Mouse (Mus musculus) forebrain, embryonic 16.5 days (tissue): ENCODE results near the gene Naa15. TPM values are rescaled to one million over a fixed set of nuclear protein-coding genes. Genes with fewer than 3 reads are reported as not detected.

Experiments
- ATAC-seq: fragments of 200-750 bp; cut with Nextera tagmentation; 2 replicates; pipeline ENCODE4 v1.8.0; 2017; ENCODE audit warnings: mild to moderate bottlenecking, moderate library complexity
- H3K27ac ChIP-seq: fragments of 300-500 bp; sonication (generic); 2 replicates; pipeline ENCODE4 v1.5.1; 2014; ENCODE audit warnings: low read length, control low read depth
- H3K27me3 ChIP-seq: fragments of 300-500 bp; sonication (generic); replicated peaks from 2 replicates; pipeline ENCODE4 v1.6.1; 2014; ENCODE audit warnings: low read length; ENCODE audit not compliant: control insufficient read depth, insufficient read depth
- H3K36me3 ChIP-seq: fragments of 300-500 bp; sonication (generic); 2 replicates; pipeline ENCODE4 v1.6.1; 2014; ENCODE audit not compliant: control insufficient read depth, insufficient read depth
- H3K4me1 ChIP-seq: fragments of 300-500 bp; sonication (generic); replicated peaks from 2 replicates; pipeline ENCODE4 v1.6.1; 2014; ENCODE audit warnings: low read length; ENCODE audit not compliant: control insufficient read depth, insufficient read depth
- H3K4me2 ChIP-seq: fragments of 300-500 bp; sonication (generic); 2 replicates; pipeline ENCODE4 v1.6.1; 2014; ENCODE audit warnings: mild to moderate bottlenecking, low read length, control low read depth
- H3K4me3 ChIP-seq: fragments of 300-500 bp; sonication (generic); replicated peaks from 2 replicates; pipeline ENCODE4 v1.5.1; 2014; ENCODE audit warnings: mild to moderate bottlenecking, low read length, control low read depth
- H3K9ac ChIP-seq: fragments of 300-500 bp; sonication (generic); replicated peaks from 2 replicates; pipeline ENCODE4 v1.6.1; 2014; ENCODE audit warnings: low read depth, low read length, control low read depth
- H3K9me3 ChIP-seq: fragments of 300-500 bp; sonication (generic); 2 replicates; pipeline ENCODE4 v1.6.1; 2016; ENCODE audit warnings: low read length; ENCODE audit not compliant: control insufficient read depth
- WGBS: fragments of 180-500 bp; shearing (Covaris S2); extraction: QIAGEN DNeasy Blood & Tissue Kit; methylation state at CpG from one replicate; pipeline ENCODE4 v1.1.7; 2014; 5-methylcytosine and 5-hydroxymethylcytosine counted together
- polyA plus RNA-seq: library from polyadenylated mRNA; unstranded; fragments of >200 nt; fragmentation: Nextera tagmentation; extraction: Ambion mirVana; gene quantifications from 2 replicates; pipeline ENCODE4 v1.2.1, GENCODE M21; 2015

Gene Naa15
- polyA plus RNA-seq, result 49.9 and 56.5 TPM in 2 replicates

DNA sequence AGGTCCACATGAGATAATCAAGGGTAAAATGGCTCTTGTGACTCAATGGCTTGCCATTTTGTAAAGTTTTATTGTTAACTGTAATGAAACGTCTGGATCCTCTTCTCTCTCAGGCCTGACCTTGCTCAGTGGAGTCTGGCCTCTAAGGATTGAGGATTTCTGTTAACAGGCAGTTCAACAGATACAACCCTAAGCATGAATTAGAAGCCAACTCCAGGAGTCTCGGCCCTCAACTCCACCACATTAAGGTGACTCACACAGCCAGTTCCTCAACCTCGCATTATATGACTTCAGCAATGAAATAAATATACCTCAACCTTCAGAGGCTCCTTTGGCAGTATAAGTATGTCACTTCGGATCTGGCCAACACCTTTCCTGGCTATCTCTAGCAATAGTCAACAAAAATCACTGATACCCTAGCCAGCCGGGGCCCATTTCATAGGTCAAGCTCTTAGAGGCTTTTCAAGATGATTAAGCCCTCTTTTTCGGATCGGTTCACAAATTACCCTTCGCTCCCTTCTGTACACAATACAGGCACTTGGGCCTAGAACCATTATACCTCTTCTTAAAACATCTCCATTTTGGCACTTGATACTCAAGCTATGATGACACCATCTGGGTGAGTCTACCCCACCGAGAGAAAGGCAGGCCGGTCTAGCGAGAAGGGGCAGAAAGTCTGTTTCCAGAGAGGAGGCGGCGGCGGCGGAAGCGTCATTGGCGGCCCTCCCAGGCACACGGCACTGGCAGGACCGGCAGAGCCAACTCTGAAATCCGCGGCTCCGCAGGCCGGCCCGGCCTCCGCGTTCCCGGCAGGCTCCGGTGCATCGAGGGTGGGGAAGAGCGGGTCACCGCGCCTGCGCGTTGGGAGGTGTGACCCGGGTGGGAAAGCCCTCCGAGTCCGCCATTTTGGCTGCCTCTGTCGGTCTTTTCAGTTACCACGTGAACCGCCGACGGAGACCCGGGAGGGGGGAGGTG, at the start of gene Naa15:
Gene Naa15, plus strand, starts transcription at position 51 of the 975 bp plus-strand sequence.
- peak within 1 kb of the TSS; percentile 83 for H3K4me2 ChIP-seq

DNA sequence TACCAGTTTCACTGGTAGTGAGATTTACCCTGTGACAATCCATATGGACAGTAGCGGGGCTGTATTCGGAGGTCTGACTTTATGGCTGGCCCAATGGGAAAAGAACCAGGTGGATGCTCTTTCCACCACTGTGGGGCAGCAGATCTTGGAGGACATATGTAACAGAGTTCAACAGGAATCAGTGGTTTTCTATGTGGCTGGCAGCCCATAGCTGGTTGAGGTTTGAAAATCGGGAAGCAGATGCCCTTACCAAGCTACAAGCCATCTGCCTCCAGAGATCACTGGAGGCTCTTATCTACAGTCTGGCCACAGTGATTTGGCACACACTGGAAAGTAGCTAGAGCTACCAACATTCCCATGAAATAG, 49.4 kb upstream of the Naa15 start:
- Histone ChIP-seq H3K27me3 (0 out of 2 replicates have a peak, but pooled peaks cover 2% of the 10 kb centered on the region), H3K9me3 (no peaks in the 10 kb centered on the region), H3K4me2 (peak overlapping the region; percentile 78), H3K4me3 (peak overlapping the region; percentile 42), H3K9ac (0 out of 2 replicates have a peak overlapping the region, but pooled peaks have one; percentile 41), H3K36me3 (no peaks in the 10 kb centered on the region), H3K4me1 (peaks cover 16% of the 10 kb centered on the region), H3K27ac (no peak overlapping the region)
- ATAC-seq, result no peak; the same call in 1 of the 2 replicates
- WGBS, result 8% methylated on average over 3 of the region's 3 CpGs

More for the DNA sequence above, at the start of gene Naa15:
- Histone ChIP-seq H3K27ac (peak within 1 kb of the TSS; percentile 91), H3K27me3 (no peaks in the 10 kb centered on the region), H3K36me3 (no peaks in the 10 kb centered on the region), H3K4me3 (peak within 1 kb of the TSS; percentile 97), H3K9me3 (no peaks in the 10 kb centered on the region), H3K4me1 (peaks cover 26% of the 10 kb centered on the region), H3K9ac (peak within 1 kb of the TSS; percentile 97)
- WGBS, result 4% methylated on average over 43 of the region's 43 CpGs
- ATAC-seq, result peak; percentile 95

DNA sequence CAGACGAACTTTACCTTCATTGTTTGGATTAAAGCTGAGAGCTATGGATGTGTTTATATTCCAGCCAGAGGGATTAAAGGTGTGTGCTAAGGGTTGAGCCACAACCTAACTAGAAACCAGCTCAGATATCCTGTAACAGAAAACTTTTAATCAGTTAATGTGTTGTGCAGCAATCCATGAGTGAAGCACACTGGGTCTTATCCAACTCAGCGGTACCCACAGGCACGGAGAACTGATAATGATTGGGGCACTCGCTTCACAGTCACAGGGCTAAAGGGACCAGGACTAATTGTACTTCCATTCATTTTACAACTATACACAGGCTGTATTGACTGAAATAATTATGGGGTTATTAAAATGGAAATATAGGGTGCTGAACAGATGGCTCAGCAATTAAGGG, 48.0 kb upstream of the Naa15 start:
- Histone ChIP-seq H3K4me1 (peaks cover 16% of the 10 kb centered on the region), H3K36me3 (no peaks in the 10 kb centered on the region), H3K4me3 (no peak overlapping the region), H3K4me2 (no peak overlapping the region), H3K9ac (no peak overlapping the region), H3K9me3 (no peaks in the 10 kb centered on the region), H3K27ac (no peak overlapping the region), H3K27me3 (no peaks in the 10 kb centered on the region)
- 39% methylated on average over 4 of the region's 4 CpGs for WGBS
- no peak for ATAC-seq

DNA sequence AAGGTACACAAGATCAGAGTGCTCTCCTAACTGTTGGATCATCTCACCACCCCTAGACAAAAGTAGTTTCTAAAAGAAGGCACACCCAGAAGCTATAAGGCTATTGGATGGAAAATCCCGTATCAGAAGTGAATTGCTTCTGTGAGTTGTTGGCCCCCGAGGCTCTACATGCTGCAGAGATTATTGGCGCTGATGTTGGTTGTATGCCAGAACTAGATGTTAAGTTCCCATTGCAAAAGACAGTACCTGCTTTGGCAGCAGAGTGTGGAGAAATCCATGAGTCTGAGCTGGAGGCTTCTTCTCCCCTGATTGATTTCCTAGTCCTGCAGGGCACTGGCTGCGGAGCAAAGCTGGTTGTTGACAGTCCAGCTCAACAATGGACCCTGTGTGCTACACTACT, 46.9 kb upstream of the Naa15 start:
- Histone ChIP-seq H3K4me1 (peaks cover 16% of the 10 kb centered on the region), H3K27ac (no peak overlapping the region), H3K9me3 (no peaks in the 10 kb centered on the region), H3K36me3 (no peaks in the 10 kb centered on the region), H3K4me3 (no peak overlapping the region), H3K9ac (no peak overlapping the region), H3K4me2 (no peak overlapping the region), H3K27me3 (no peaks in the 10 kb centered on the region)
- no peak for ATAC-seq
- whole genome bisulfite sequencing, result 70% methylated on average over 4 of the region's 4 CpGs

DNA sequence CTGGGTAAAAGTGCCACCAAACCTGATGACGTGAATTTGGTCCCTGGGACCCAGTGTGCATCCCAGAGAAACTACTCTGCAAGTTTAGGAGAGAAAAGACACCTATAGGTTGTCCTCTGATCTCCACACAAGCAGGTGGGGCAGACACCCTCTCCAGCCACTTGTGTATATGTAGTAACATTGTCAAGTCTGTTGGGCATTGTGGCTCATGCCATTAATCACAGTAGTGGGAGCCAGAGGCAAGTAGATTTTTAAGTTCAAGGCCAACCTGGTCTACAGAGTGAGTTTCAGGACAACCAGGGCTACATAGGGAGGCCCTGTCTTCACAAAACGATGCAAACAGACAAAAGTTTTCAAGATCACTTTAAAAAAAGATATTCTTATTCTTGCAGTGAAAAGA, 43.1 kb upstream of the Naa15 start:
- H3K27ac ChIP-seq, result no peak overlapping the region
- ATAC-seq, result no peak
- no peaks in the 10 kb centered on the region for H3K9me3 ChIP-seq
- 74% methylated on average over 2 of the region's 2 CpGs for WGBS
- no peak overlapping the region for H3K4me2 ChIP-seq
- H3K36me3 ChIP-seq, result no peaks in the 10 kb centered on the region
- H3K9ac ChIP-seq, result no peak overlapping the region
- H3K27me3 ChIP-seq, result no peaks in the 10 kb centered on the region
- H3K4me1 ChIP-seq, result 0 out of 2 replicates have a peak, but pooled peaks cover 3% of the 10 kb centered on the region
- no peak overlapping the region for H3K4me3 ChIP-seq

DNA sequence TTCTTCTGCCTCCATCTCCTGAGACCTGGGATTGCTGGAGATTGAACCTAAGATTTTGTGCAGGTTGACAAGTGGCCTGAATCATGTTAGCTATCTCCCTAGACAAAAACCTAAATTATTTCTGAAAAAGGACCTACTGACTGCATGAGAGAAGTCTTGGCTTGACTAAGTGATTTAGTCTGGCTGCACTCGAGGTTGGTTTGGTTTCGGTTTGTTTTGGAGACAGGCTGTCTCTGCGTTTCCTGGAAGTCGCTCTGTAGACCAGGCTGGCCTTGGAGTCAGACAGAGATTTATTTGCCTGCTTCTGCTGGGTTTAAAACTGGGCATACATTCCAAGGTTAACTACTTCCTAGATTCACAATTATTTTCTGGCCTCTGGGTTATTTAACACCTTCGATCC, 42.1 kb upstream of the Naa15 start:
- no peak overlapping the region for H3K4me3 ChIP-seq
- H3K4me1 ChIP-seq, result no peaks in the 10 kb centered on the region
- no peak overlapping the region for H3K9ac ChIP-seq
- H3K9me3 ChIP-seq, result no peaks in the 10 kb centered on the region
- no peak overlapping the region for H3K4me2 ChIP-seq
- H3K27ac ChIP-seq, result no peak overlapping the region
- 80% methylated on average over 5 of the region's 5 CpGs for WGBS
- H3K27me3 ChIP-seq, result no peaks in the 10 kb centered on the region
- no peak for ATAC-seq
- H3K36me3 ChIP-seq, result no peaks in the 10 kb centered on the region

DNA sequence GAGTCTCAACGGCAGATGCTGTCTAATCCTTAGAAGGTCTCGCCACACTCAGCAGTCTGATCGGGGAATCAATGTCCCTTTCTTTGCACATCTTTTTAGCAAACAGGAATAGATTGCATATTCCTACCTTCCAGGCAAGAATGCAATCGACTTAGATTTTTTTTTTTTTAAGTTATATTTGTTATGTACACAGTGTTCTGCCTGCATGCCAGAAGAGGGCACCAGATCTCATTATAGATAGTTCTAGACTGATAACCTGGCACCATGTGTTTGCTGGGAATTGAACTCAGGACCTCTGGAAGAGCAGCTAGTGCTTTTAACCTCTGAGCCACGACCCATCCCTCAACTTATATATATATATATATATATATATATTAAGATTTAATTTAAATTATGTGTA, 41.4 kb upstream of the Naa15 start:
- Histone ChIP-seq H3K9ac (no peak overlapping the region), H3K27me3 (no peaks in the 10 kb centered on the region), H3K36me3 (no peaks in the 10 kb centered on the region), H3K4me2 (no peak overlapping the region), H3K4me3 (no peak overlapping the region), H3K4me1 (no peaks in the 10 kb centered on the region), H3K9me3 (no peaks in the 10 kb centered on the region), H3K27ac (no peak overlapping the region)
- WGBS, result 73% methylated on average over 5 of the region's 5 CpGs
- no peak for ATAC-seq

DNA sequence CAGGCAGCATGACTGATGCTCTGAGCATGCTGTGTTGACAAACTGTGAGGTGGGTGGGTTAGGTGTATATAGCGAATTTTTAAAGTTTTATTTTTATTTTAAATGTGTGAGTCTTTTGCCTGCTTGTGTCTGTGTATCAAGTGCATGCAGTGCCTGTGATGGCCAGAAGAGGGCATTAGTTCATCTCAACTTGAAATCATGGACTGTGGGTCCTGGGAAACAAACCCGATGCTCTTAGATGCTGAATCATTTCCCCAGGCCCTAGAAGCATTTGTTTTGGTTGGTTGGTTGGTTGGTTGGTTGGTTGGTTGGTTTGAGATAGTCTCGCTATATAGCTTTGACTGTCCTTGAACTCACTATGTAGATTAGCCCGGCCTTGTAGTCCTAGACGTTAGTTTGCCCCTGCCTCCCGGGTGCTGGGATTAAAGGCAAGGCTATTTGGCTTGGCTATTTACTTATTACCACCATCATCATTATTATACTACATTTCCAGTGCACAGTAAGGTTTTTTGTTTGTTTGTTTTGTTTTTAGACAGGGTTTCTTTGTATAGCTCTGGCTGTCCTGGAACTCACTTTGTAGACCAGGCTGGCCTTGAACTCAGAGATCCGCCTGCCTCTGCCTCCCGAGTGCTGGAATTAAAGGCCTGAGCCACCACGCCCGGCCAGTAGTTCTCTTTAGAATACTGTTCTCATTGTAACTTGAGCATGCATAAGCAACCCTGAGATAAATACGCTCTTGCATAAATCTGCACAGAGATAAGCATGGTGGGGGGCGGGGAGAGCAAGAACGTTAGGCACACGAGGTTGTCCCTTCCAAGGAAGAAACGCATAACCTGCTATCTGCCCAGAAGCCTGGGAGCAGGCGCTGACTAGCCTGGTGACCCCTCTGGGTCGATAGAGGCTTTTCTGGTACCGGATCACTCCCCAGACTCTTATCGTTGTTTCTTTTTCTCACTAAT, 39.4 kb upstream of the Naa15 start:
- Histone ChIP-seq H3K4me3 (no peak overlapping the region), H3K36me3 (no peaks in the 10 kb centered on the region), H3K27me3 (no peaks in the 10 kb centered on the region), H3K9me3 (no peaks in the 10 kb centered on the region), H3K27ac (no peak overlapping the region), H3K4me1 (no peaks in the 10 kb centered on the region), H3K4me2 (no peak overlapping the region), H3K9ac (no peak overlapping the region)
- no peak for ATAC-seq
- 82% methylated on average over 19 of the region's 19 CpGs for WGBS
